Mouse (Mus musculus) midbrain, embryonic 10.5 days (tissue): ENCODE data around the gene Gstm4. TPM values are rescaled to one million over a fixed set of nuclear protein-coding genes. Genes with fewer than 3 reads are reported as not detected.
"Not testable (repeated sequence)": the region's sequence is repeated elsewhere in the genome, so short reads cannot be mapped to it uniquely, and the experiment has no call there.

Experiments
- DNase-seq: peaks from one replicate; pipeline ENCODE4 v3.0.0-alpha.2; 2017; ENCODE audit warnings: low spot score
- H3K27ac ChIP-seq: fragments of 300-500 bp; sonication (generic); replicated peaks from 2 replicates; pipeline ENCODE4 v1.5.1; 2016; ENCODE audit warnings: mild to moderate bottlenecking
- H3K27me3 ChIP-seq: fragments of 300-500 bp; sonication (generic); 2 replicates; pipeline ENCODE4 v1.6.1; 2016; ENCODE audit warnings: low read depth, mild to moderate bottlenecking; ENCODE audit not compliant: poor library complexity, severe bottlenecking
- H3K36me3 ChIP-seq: fragments of 300-500 bp; sonication (generic); 2 replicates; pipeline ENCODE4 v1.6.1; 2016; ENCODE audit warnings: mild to moderate bottlenecking, moderate library complexity
- H3K4me1 ChIP-seq: fragments of 300-500 bp; sonication (generic); 2 replicates; pipeline ENCODE4 v1.6.1; 2016
- H3K4me3 ChIP-seq: fragments of 300-500 bp; sonication (generic); 2 replicates; pipeline ENCODE4 v1.5.1; 2016; ENCODE audit warnings: mild to moderate bottlenecking, moderate library complexity
- H3K9me3 ChIP-seq: fragments of 300-500 bp; sonication (generic); replicated peaks from 2 replicates; pipeline ENCODE4 v1.6.1; 2016; ENCODE audit warnings: mild to moderate bottlenecking
- WGBS: fragments of 180-500 bp; shearing (Covaris S2); methylation state at CpG from one replicate; pipeline ENCODE4 v1.1.7; 2016; 5-methylcytosine and 5-hydroxymethylcytosine counted together
- polyA plus RNA-seq: library from polyadenylated mRNA; unstranded; fragments of >200 nt; fragmentation: Nextera tagmentation; extraction: Ambion mirVana; gene quantifications from 2 replicates; pipeline ENCODE4 v1.2.1, GENCODE M21; 2016

Gstm4 gene
- polyA plus RNA-seq, 1 experiment from 2014 or later = 12.4 TPM

DNA sequence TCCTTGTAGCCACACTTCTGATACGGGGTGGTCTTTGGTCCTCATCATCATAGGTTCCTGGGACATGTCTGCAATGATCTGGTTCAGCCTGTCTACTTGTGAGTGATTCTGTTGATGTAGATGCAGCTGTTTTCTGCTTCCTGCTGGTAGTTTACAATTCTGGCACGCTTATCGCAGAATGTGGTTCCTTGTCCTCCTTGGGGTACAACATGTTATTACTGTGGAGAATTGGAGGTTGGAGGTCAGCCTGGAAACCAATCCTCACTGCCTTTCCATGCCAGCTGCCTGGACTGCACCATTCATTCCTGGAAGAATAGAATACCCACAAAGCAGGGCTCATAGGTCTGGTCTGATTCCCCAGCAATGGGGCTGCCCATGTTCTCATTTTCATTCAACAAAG is 45.2 kb downstream of the Gstm4 start:
- Histone ChIP-seq H3K4me1 (no peaks in the 10 kb centered on the region), H3K27ac (no peak overlapping the region), H3K27me3 (no peaks in the 10 kb centered on the region), H3K9me3 (no peaks in the 10 kb centered on the region), H3K4me3 (no peak overlapping the region), H3K36me3 (no peaks in the 10 kb centered on the region)
- DNase-seq = no peak
- 89% methylated on average over 3 of the region's 3 CpGs for WGBS

DNA sequence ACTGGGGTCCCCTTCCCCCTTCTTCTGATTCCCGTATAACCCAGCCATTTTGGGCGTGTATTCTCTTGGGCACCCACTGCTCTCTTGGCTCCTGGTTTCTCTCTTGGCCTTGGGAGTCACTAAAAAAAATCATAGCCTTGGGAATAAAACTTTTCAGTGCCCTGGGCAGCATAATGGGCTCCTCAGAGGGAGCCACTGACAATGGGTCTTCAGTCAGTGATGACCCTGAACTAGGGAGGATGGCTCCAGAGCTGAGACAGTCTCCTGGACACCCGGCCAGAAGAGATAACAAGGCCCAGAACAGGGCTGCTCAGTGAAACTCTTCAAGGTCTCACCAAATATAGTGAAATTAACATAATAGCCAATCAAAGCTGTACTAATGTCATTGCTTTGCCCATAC is 46.1 kb downstream of the Gstm4 start:
- Histone ChIP-seq H3K4me1 (no peaks in the 10 kb centered on the region), H3K27me3 (no peaks in the 10 kb centered on the region), H3K36me3 (no peaks in the 10 kb centered on the region), H3K27ac (no peak overlapping the region), H3K4me3 (no peak overlapping the region), H3K9me3 (no peaks in the 10 kb centered on the region; the same call in 1 of the 2 replicates)
- DNase-seq = no peak
- 89% methylated on average over 3 of the region's 3 CpGs for WGBS

DNA sequence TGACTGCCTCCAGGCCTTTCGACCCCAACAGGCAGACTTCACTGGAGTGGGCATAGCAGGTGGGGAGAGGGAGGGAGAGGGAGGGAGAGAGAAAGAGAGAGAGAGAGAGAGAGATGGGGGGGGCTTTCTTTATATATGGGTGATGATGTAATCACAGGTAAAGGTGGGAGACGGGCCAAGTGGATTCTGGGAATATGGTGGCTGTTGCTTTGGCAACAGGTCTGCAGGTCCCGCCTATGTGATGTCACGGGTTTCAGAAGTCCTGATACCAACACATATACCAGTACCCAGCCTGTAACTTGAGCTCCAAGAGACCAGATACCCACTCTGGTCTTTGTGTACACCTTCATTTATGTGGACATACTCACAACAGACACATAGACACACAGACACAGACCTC is 48.1 kb downstream of the Gstm4 start:
- Histone ChIP-seq H3K27ac (no peak overlapping the region), H3K27me3 (no peaks in the 10 kb centered on the region), H3K4me1 (no peaks in the 10 kb centered on the region), H3K9me3 (no peaks in the 10 kb centered on the region; the same call in 1 of the 2 replicates), H3K36me3 (no peaks in the 10 kb centered on the region), H3K4me3 (no peak overlapping the region)
- DNase-seq = no peak
- WGBS = 78% methylated on average over 4 of the region's 4 CpGs

DNA sequence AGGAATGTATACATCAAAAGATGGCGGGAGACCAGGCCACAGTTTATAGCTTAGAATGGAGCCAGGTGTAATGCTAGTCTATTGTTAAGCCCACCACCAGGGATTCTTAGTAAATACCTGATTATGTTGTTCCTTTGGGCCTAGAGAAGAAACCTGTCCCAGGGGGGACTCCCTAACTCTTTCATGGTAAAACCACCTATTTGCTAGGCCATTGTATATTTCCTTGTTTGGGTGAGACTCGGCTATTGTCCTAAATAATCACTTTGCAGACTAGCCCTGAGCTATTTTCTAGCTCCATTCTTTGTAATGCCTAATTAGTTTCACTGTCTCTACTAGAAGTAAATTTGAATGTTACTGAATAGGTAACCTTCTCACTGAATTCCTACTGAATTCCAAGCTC is 48.7 kb downstream of the Gstm4 start:
- 72% methylated on average over 2 of the region's 2 CpGs for WGBS
- not testable (repeated sequence) for H3K36me3 ChIP-seq, DNase-seq, H3K4me3 ChIP-seq, H3K9me3 ChIP-seq, H3K27me3 ChIP-seq, H3K27ac ChIP-seq, H3K4me1 ChIP-seq

Other genes with a start within 250 kb of the Gstm4 start
- not detected in 2 replicates for gene Eps8l3, start 167.7 kb downstream of the Gstm4 start, polyA plus RNA-seq
- gene Gstm5, start 149.1 kb downstream of the Gstm4 start, polyA plus RNA-seq = 240 and 243 TPM in 2 replicates
- 20.6 and 39.5 TPM in 2 replicates for gene Gstm7, start 113.1 kb downstream of the Gstm4 start, polyA plus RNA-seq
- 13.1 and 13.4 TPM in 2 replicates for gene Gstm6, start 101.1 kb downstream of the Gstm4 start, polyA plus RNA-seq
- gene Gstm3, start 75.6 kb downstream of the Gstm4 start, polyA plus RNA-seq = not detected in 2 replicates
- 11.6 and 12.6 TPM in 2 replicates for gene Gstm2, start 58.4 kb downstream of the Gstm4 start, polyA plus RNA-seq
- gene Gstm1, start 26.9 kb downstream of the Gstm4 start, polyA plus RNA-seq = 34.1 and 35.0 TPM in 2 replicates
- 60.0 and 63.8 TPM in 2 replicates for gene Ampd2, start 41.8 kb upstream of the Gstm4 start, polyA plus RNA-seq
- 0.72 and 1.5 TPM in 2 replicates for gene Gnat2, start 47.9 kb upstream of the Gstm4 start, polyA plus RNA-seq
- 204 and 211 TPM in 2 replicates for gene Gnai3, start 101.3 kb upstream of the Gstm4 start, polyA plus RNA-seq
- gene Gpr61, start 110.0 kb upstream of the Gstm4 start, polyA plus RNA-seq = 0.33 and 0.41 TPM in 2 replicates
- gene Amigo1, start 141.4 kb upstream of the Gstm4 start, polyA plus RNA-seq = 4.1 and 4.5 TPM in 2 replicates
- gene Cyb561d1, start 156.3 kb upstream of the Gstm4 start, polyA plus RNA-seq = 4.9 and 5.0 TPM in 2 replicates
- gene Atxn7l2, start 166.0 kb upstream of the Gstm4 start, polyA plus RNA-seq = 18.1 and 23.5 TPM in 2 replicates
- gene Sypl2, start 181.8 kb upstream of the Gstm4 start, polyA plus RNA-seq = 0.42 and 0.88 TPM in 2 replicates
- 299 and 349 TPM in 2 replicates for gene Psma5, start 212.0 kb upstream of the Gstm4 start, polyA plus RNA-seq
- 10.8 and 15.6 TPM in 2 replicates for gene Sort1, start 239.2 kb upstream of the Gstm4 start, polyA plus RNA-seq